In the genomic region with DNA sequence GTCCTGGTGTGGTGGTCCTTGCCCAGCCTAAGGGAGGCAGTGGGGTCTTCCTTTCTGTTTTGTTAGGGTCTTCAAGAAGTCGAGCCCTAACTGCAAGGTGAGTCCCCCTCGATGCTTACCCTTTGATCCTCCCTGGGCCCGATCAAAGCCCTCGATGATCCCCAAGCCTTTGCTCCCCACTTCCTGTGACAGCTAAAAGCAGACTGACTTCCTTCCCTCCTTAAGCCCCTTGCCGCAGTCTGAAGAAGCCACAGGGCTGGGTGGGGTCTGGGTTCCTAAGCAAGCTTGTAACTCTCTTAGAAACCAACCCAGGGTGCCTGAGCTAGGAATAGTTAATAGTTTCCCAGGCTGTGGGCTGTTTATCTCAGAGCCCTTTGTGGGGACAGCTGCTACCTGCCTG, we compare ENCODE assay signal across 14 mouse cellular contexts. TPM values are rescaled to one million over a fixed set of nuclear protein-coding genes. Genes with fewer than 3 reads are reported as not detected.
DNase-seq lines count a peak whose midpoint lies in the region; ATAC-seq and TF ChIP-seq lines count a peak whose summit lies in the region.
"Had no signal": no experiment of that assay in that cellular context is flagged by ENCODE, and none has a peak within 500 bp of the region (broad histone marks: within the 10 kb centered on the region; RNA-seq: fewer than 3 reads in every experiment).

No protein-coding gene starts in this region.

- no peak overlapping the region for H3K9ac ChIP-seq in liver, embryonic 11.5 days (ENCODE audit: low read depth, low read length)
- H3K9ac ChIP-seq: forebrain, embryonic 12.5 days had no signal

- 39% methylated on average over 5 of the region's 5 CpGs for WGBS in liver, embryonic 11.5 days
- WGBS in thymus, adult 2 months: 4% methylated on average over 5 of the region's 5 CpGs

- peak overlapping the region; percentile 17 for H3K4me2 ChIP-seq in liver, embryonic 11.5 days
- H3K4me2 ChIP-seq: forebrain, embryonic 12.5 days; midbrain, embryonic 12.5 days had no signal

- DNase-seq in liver, embryonic 11.5 days (ENCODE audit: low spot score): no peak
- DNase-seq in liver: no peak
- peak; percentile 32 to 58 for DNase-seq in CD8-positive naive resting alpha-beta T cell, adult 2 months (ENCODE audit: low read depth in 2 of 2, low spot score in 2 of 2)
- peak; percentile 71 for DNase-seq in induced T-regulatory cell, adult 2 months (ENCODE audit: low read depth)
- DNase-seq in thymus, adult 2 months: peak; percentile 70
- DNase-seq in layer of hippocampus, postnatal 36 days: no peak
- no peak for DNase-seq in adrenal gland, postnatal 25 days
- DNase-seq: adrenal gland, adult 2 months; cerebellum, adult 11-12 months; gastrocnemius, postnatal 14 days; lung, adult 18-20 months; right cerebral cortex, postnatal 4 days had no signal

- TF ChIP-seq CTCF in thymus, adult 2 months (IDR thresholded peaks at IDR 0.05; ENCODE audit: borderline replicate concordance, control insufficient read depth, extremely low read depth, insufficient read depth, low read length, poor library complexity): no peak

- H3K4me1 ChIP-seq in liver, embryonic 11.5 days (replicated peaks; ENCODE audit: control insufficient read depth, insufficient read depth, low read length): peaks cover 30% of the 10 kb centered on the region
- H3K4me1 ChIP-seq in thymus, adult 2 months (replicated peaks; ENCODE audit: control insufficient read depth, insufficient read depth, low read length): peaks cover 51% of the 10 kb centered on the region

- H3K36me3 ChIP-seq in liver, embryonic 11.5 days (ENCODE audit: control insufficient read depth, insufficient read depth, low read length): peaks cover 15% of the 10 kb centered on the region; the same call in 1 of the 2 replicates
- peaks cover 37% of the 10 kb centered on the region for H3K36me3 ChIP-seq in thymus, adult 2 months (ENCODE audit: control insufficient read depth, insufficient read depth, low read length)

- no peak for ATAC-seq in liver, embryonic 11.5 days (replicated peaks; ENCODE audit: low FRiP score)

- H3K27ac ChIP-seq in liver, embryonic 11.5 days (ENCODE audit: low read depth, low read length): no peak overlapping the region
- peak overlapping the region; percentile 46; the same call in 1 of the 2 replicates for H3K27ac ChIP-seq in thymus, adult 2 months (ENCODE audit: control insufficient read depth, insufficient read depth, low read length)
- H3K27ac ChIP-seq: forebrain, embryonic 12.5 days; midbrain, embryonic 12.5 days had no signal

- no peaks in the 10 kb centered on the region for H3K27me3 ChIP-seq in liver, embryonic 11.5 days (replicated peaks; ENCODE audit: control insufficient read depth, insufficient read depth, low read length)
- no peaks in the 10 kb centered on the region for H3K27me3 ChIP-seq in thymus, adult 2 months (ENCODE audit: control insufficient read depth, insufficient read depth, low read length)
- H3K27me3 ChIP-seq: forebrain, embryonic 12.5 days; midbrain, embryonic 12.5 days had no signal

- H3K4me3 ChIP-seq in liver, embryonic 11.5 days (ENCODE audit: low read depth, low read length): no peak overlapping the region
- peak overlapping the region; percentile 27 for H3K4me3 ChIP-seq in thymus, adult 2 months (ENCODE audit: control insufficient read depth, insufficient read depth, low read length)
- H3K4me3 ChIP-seq: forebrain, embryonic 12.5 days; midbrain, embryonic 12.5 days had no signal

- no peak for TF ChIP-seq POLR2A in thymus, adult 2 months (IDR thresholded peaks at IDR 0.05; ENCODE audit: control insufficient read depth, extremely low read depth, insufficient read depth, low read length, poor library complexity)

- no peaks in the 10 kb centered on the region for H3K9me3 ChIP-seq in liver, embryonic 11.5 days (ENCODE audit: control insufficient read depth, low read length)
- H3K9me3 ChIP-seq: forebrain, embryonic 12.5 days; midbrain, embryonic 12.5 days had no signal

RNA-seq across cellular contexts. Expression of gene Arrb2, which starts 3.0 kb away (rescaled TPM):
- 31.5 and 35.9 TPM in 2 replicates for polyA plus RNA-seq in liver, embryonic 11.5 days (2014; fragmentation: Nextera tagmentation; extraction: Ambion mirVana)
- 213 and 220 TPM in 2 replicates for polyA plus RNA-seq in thymus, adult 2 months (2012; rRNA removed)
- 100 to 1,000 TPM; 103 to 112 TPM for total RNA-seq in layer of hippocampus, postnatal 36 days (2021)
- total RNA-seq in adrenal gland, postnatal 25 days (2021): 17.1 and 29.9 TPM in 2 replicates

RNA-seq across cellular contexts. Expression of gene Med11, which starts 16.2 kb away (rescaled TPM):
- polyA plus RNA-seq in liver, embryonic 11.5 days (2014; fragmentation: Nextera tagmentation; extraction: Ambion mirVana): 33.8 and 36.2 TPM in 2 replicates
- 29.1 and 34.8 TPM in 2 replicates for polyA plus RNA-seq in thymus, adult 2 months (2012; rRNA removed)
- total RNA-seq in layer of hippocampus, postnatal 36 days (2021): 10 to 100 TPM; 13.2 to 17.3 TPM
- total RNA-seq in adrenal gland, postnatal 25 days (2021): 23.0 and 25.4 TPM in 2 replicates

RNA-seq across cellular contexts. Expression of gene Zmynd15, which starts 23.8 kb away (rescaled TPM):
- polyA plus RNA-seq in liver, embryonic 11.5 days (2014; fragmentation: Nextera tagmentation; extraction: Ambion mirVana): 0.19 and 0.58 TPM in 2 replicates
- polyA plus RNA-seq in thymus, adult 2 months (2012; rRNA removed): 27.0 and 31.2 TPM in 2 replicates
- total RNA-seq in layer of hippocampus, postnatal 36 days (2021): under 1 TPM; 0.25 to 0.46 TPM
- 1.5 and 1.8 TPM in 2 replicates for total RNA-seq in adrenal gland, postnatal 25 days (2021)

RNA-seq across cellular contexts. Expression of gene Cxcl16, which starts 24.3 kb away (rescaled TPM):
- 0.91 and 1.6 TPM in 2 replicates for polyA plus RNA-seq in liver, embryonic 11.5 days (2014; fragmentation: Nextera tagmentation; extraction: Ambion mirVana)
- polyA plus RNA-seq in thymus, adult 2 months (2012; rRNA removed): 57.7 and 92.8 TPM in 2 replicates
- total RNA-seq in layer of hippocampus, postnatal 36 days (2021): under 1 TPM; 0.68 to 0.97 TPM
- total RNA-seq in adrenal gland, postnatal 25 days (2021): 5.5 and 7.1 TPM in 2 replicates

RNA-seq across cellular contexts. Expression of gene Pelp1, which starts 25.6 kb away (rescaled TPM):
- 48.5 and 51.2 TPM in 2 replicates for polyA plus RNA-seq in liver, embryonic 11.5 days (2014; fragmentation: Nextera tagmentation; extraction: Ambion mirVana)
- 33.0 and 40.4 TPM in 2 replicates for polyA plus RNA-seq in thymus, adult 2 months (2012; rRNA removed)
- total RNA-seq in layer of hippocampus, postnatal 36 days (2021): 10 to 100 TPM; 33.3 to 36.2 TPM
- 23.3 and 26.7 TPM in 2 replicates for total RNA-seq in adrenal gland, postnatal 25 days (2021)

Comparison
In these comparisons a context has a peak if more than half of its experiments do, and no peak if none do; other contexts are left out.
1. DNase-seq: peak in CD8-positive naive resting alpha-beta T cell, adult 2 months (2 of 2), induced T-regulatory cell, adult 2 months (single experiment) and thymus, adult 2 months (single experiment); none in liver, embryonic 11.5 days (single experiment), liver (single experiment), layer of hippocampus, postnatal 36 days (0 of 2) and adrenal gland, postnatal 25 days (single experiment).